Mouse (Mus musculus): ENCODE measurements around the gene Nuf2. TPM values are rescaled to one million over a fixed set of nuclear protein-coding genes. Genes with fewer than 3 reads are reported as not detected.

Gene Nuf2
- polyA plus RNA-seq, 1 experiment: 29.8 TPM

- no peaks in the 10 kb centered on the region for H3K27me3 ChIP-seq (ENCODE audit: control insufficient read depth, insufficient read depth, insufficient read length)
- no peaks in the 10 kb centered on the region for H3K79me3 ChIP-seq (ENCODE audit: low read depth)
- no peaks in the 10 kb centered on the region for H3K79me2 ChIP-seq (ENCODE audit: control insufficient read depth, insufficient read depth)
- H3K4me3 ChIP-seq (ENCODE audit: insufficient read depth, poor library complexity, severe bottlenecking): no peak overlapping the region
- TF ChIP-seq MYOD1 (IDR thresholded peaks at IDR 0.05; ENCODE audit: control insufficient read depth, insufficient read length, low read depth) (no peak), MAX (IDR thresholded peaks at IDR 0.05) (no peak), CTCF (IDR thresholded peaks at IDR 0.05; ENCODE audit: control insufficient read depth, insufficient read depth, insufficient read length) (no peak), FOSL1 (IDR thresholded peaks at IDR 0.05; ENCODE audit: insufficient read depth, low read length, poor library complexity, severe bottlenecking) (no peak), MYOG (IDR thresholded peaks at IDR 0.05; ENCODE audit: control insufficient read depth, extremely low read depth, insufficient read length) (no peak), CEBPB (IDR thresholded peaks at IDR 0.05; ENCODE audit: low read depth) (no peak), USF1 (IDR thresholded peaks at IDR 0.05; ENCODE audit: low read depth) (no peak)
- no peak overlapping the region for H3ac ChIP-seq (ENCODE audit: control insufficient read depth, insufficient read length, low read depth)
- no peaks in the 10 kb centered on the region for H3K36me3 ChIP-seq (ENCODE audit: control insufficient read depth, insufficient read depth)
These were observed 39.7 kb downstream of the Nuf2 start for GRCm38 (mm10) chr1:169491561-169491960.

DNA sequence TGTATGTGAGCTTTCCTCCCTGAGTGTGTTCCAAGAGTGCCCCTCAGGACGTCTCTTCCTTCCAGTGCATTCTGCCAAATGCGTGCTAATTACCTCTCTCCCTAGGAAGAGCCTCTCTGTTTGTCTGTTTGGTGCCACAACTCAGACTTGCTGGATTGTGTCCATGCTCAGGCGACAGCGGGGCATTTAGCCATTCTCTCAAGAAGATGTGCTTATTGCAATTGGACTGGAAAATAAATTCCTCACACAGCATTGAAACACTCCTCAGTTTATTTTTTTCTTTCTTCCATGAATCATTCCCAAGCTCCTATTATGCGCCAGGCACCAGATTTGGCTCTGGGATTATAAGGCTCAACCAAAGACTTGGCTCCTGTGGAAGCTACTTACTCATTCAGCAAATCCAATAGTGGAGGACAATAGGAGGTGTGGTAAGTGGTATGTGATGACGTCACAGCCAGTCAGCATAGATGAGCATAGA is 45.8 kb downstream of the Nuf2 start:
- H3K27me3 ChIP-seq (ENCODE audit: control insufficient read depth, insufficient read depth, insufficient read length): no peaks in the 10 kb centered on the region
- no peaks in the 10 kb centered on the region for H3K79me3 ChIP-seq (ENCODE audit: low read depth)
- no peak overlapping the region for H3ac ChIP-seq (ENCODE audit: control insufficient read depth, insufficient read length, low read depth)
- H3K36me3 ChIP-seq (ENCODE audit: control insufficient read depth, insufficient read depth): no peaks in the 10 kb centered on the region
- H3K79me2 ChIP-seq (ENCODE audit: control insufficient read depth, insufficient read depth): no peaks in the 10 kb centered on the region
- H3K4me3 ChIP-seq (ENCODE audit: insufficient read depth, poor library complexity, severe bottlenecking): no peak overlapping the region
- no peak for TF ChIP-seq FOSL1 (IDR thresholded peaks at IDR 0.05; ENCODE audit: insufficient read depth, low read length, poor library complexity, severe bottlenecking)
- no peak for TF ChIP-seq USF1 (IDR thresholded peaks at IDR 0.05; ENCODE audit: low read depth)
- TF ChIP-seq MYOG (IDR thresholded peaks at IDR 0.05; ENCODE audit: control insufficient read depth, extremely low read depth, insufficient read length): no peak
- TF ChIP-seq CEBPB (IDR thresholded peaks at IDR 0.05; ENCODE audit: low read depth): no peak
- TF ChIP-seq MYOD1 (IDR thresholded peaks at IDR 0.05; ENCODE audit: control insufficient read depth, insufficient read length, low read depth): no peak
- TF ChIP-seq CTCF (IDR thresholded peaks at IDR 0.05; ENCODE audit: control insufficient read depth, insufficient read depth, insufficient read length): no peak
- TF ChIP-seq MAX (IDR thresholded peaks at IDR 0.05): no peak

GRCm38 (mm10) chr1:169484565-169484964 is 46.7 kb downstream of the Nuf2 start:
- Histone ChIP-seq H3K36me3 (ENCODE audit: control insufficient read depth, insufficient read depth) (no peaks in the 10 kb centered on the region), H3K79me2 (ENCODE audit: control insufficient read depth, insufficient read depth) (no peaks in the 10 kb centered on the region), H3K79me3 (ENCODE audit: low read depth) (no peaks in the 10 kb centered on the region), H3K4me3 (ENCODE audit: insufficient read depth, poor library complexity, severe bottlenecking) (no peak overlapping the region), H3ac (ENCODE audit: control insufficient read depth, insufficient read length, low read depth) (no peak overlapping the region), H3K27me3 (ENCODE audit: control insufficient read depth, insufficient read depth, insufficient read length) (no peaks in the 10 kb centered on the region)
- no peak for TF ChIP-seq CEBPB (IDR thresholded peaks at IDR 0.05; ENCODE audit: low read depth)
- TF ChIP-seq FOSL1 (IDR thresholded peaks at IDR 0.05; ENCODE audit: insufficient read depth, low read length, poor library complexity, severe bottlenecking): no peak
- TF ChIP-seq USF1 (IDR thresholded peaks at IDR 0.05; ENCODE audit: low read depth): no peak
- no peak for TF ChIP-seq MYOD1 (IDR thresholded peaks at IDR 0.05; ENCODE audit: control insufficient read depth, insufficient read length, low read depth)
- TF ChIP-seq MAX (IDR thresholded peaks at IDR 0.05): no peak
- TF ChIP-seq MYOG (IDR thresholded peaks at IDR 0.05; ENCODE audit: control insufficient read depth, extremely low read depth, insufficient read length): no peak
- TF ChIP-seq CTCF (IDR thresholded peaks at IDR 0.05; ENCODE audit: control insufficient read depth, insufficient read depth, insufficient read length): no peak

- TF ChIP-seq MAX (IDR thresholded peaks at IDR 0.05) (no peak), MYOG (IDR thresholded peaks at IDR 0.05; ENCODE audit: control insufficient read depth, extremely low read depth, insufficient read length) (no peak), MYOD1 (IDR thresholded peaks at IDR 0.05; ENCODE audit: control insufficient read depth, insufficient read length, low read depth) (no peak), FOSL1 (IDR thresholded peaks at IDR 0.05; ENCODE audit: insufficient read depth, low read length, poor library complexity, severe bottlenecking) (no peak), CTCF (IDR thresholded peaks at IDR 0.05; ENCODE audit: control insufficient read depth, insufficient read depth, insufficient read length) (no peak), CEBPB (IDR thresholded peaks at IDR 0.05; ENCODE audit: low read depth) (no peak), USF1 (IDR thresholded peaks at IDR 0.05; ENCODE audit: low read depth) (no peak)
- H3K79me2 ChIP-seq (ENCODE audit: control insufficient read depth, insufficient read depth): no peaks in the 10 kb centered on the region
- H3K4me3 ChIP-seq (ENCODE audit: insufficient read depth, poor library complexity, severe bottlenecking): no peak overlapping the region
- no peaks in the 10 kb centered on the region for H3K27me3 ChIP-seq (ENCODE audit: control insufficient read depth, insufficient read depth, insufficient read length)
- H3ac ChIP-seq (ENCODE audit: control insufficient read depth, insufficient read length, low read depth): no peak overlapping the region
- H3K79me3 ChIP-seq (ENCODE audit: low read depth): no peaks in the 10 kb centered on the region
- H3K36me3 ChIP-seq (ENCODE audit: control insufficient read depth, insufficient read depth): no peaks in the 10 kb centered on the region
These were observed 48.5 kb downstream of the Nuf2 start for GRCm38 (mm10) chr1:169482596-169483335.

DNA sequence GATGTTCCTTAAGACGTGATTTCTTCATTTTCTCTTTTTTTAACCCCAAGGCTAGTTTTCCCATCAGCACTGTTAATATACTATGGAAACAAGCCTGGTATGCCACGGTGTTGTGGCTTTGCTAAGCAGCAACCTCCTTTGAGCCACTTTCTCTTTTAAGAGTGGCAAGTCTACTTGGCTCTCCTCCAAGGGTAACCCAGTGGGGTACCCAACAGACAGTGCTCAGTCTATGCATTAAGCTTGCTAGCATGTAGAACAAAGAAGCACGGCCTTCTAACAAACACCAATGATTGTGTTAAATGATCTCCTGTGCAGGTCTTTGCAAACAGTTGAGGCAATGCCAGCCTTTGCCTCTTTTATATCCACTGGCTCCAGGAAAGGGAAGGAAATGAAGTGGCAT is 60.1 kb downstream of the Nuf2 start:
- TF ChIP-seq MYOG (IDR thresholded peaks at IDR 0.05; ENCODE audit: control insufficient read depth, extremely low read depth, insufficient read length): no peak
- no peak for TF ChIP-seq USF1 (IDR thresholded peaks at IDR 0.05; ENCODE audit: low read depth)
- TF ChIP-seq MAX (IDR thresholded peaks at IDR 0.05): no peak
- TF ChIP-seq CEBPB (IDR thresholded peaks at IDR 0.05; ENCODE audit: low read depth): no peak
- TF ChIP-seq MYOD1 (IDR thresholded peaks at IDR 0.05; ENCODE audit: control insufficient read depth, insufficient read length, low read depth): no peak
- no peak for TF ChIP-seq FOSL1 (IDR thresholded peaks at IDR 0.05; ENCODE audit: insufficient read depth, low read length, poor library complexity, severe bottlenecking)
- TF ChIP-seq CTCF (IDR thresholded peaks at IDR 0.05; ENCODE audit: control insufficient read depth, insufficient read depth, insufficient read length): no peak
- Histone ChIP-seq H3K79me3 (ENCODE audit: low read depth) (no peaks in the 10 kb centered on the region), H3K36me3 (ENCODE audit: control insufficient read depth, insufficient read depth) (no peaks in the 10 kb centered on the region), H3K79me2 (ENCODE audit: control insufficient read depth, insufficient read depth) (no peaks in the 10 kb centered on the region), H3K4me3 (ENCODE audit: insufficient read depth, poor library complexity, severe bottlenecking) (no peak overlapping the region), H3K27me3 (ENCODE audit: control insufficient read depth, insufficient read depth, insufficient read length) (no peaks in the 10 kb centered on the region), H3ac (ENCODE audit: control insufficient read depth, insufficient read length, low read depth) (no peak overlapping the region)

Data from C2C12 (cell line).